Comparison of ENCODE assay signal across 15 mouse cellular contexts in genomic region chr4:53264901-53265300, GRCm38 (mm10).
A peak's percentile ranks its signal among the peaks of the same experiment; 100 is the strongest.
DNase-seq lines count a peak whose midpoint lies in the region; ATAC-seq and TF ChIP-seq lines count a peak whose summit lies in the region.
"Had no signal": no experiment of that assay in that cellular context is flagged by ENCODE, and none has a peak within 500 bp of the region (broad histone marks: within the 10 kb centered on the region; RNA-seq: fewer than 3 reads in every experiment).

No protein-coding gene starts in this region.

- H3K4me3 ChIP-seq in hindbrain, embryonic 13.5 days, result no peak overlapping the region
- no peak overlapping the region for H3K4me3 ChIP-seq in hindbrain, embryonic 11.5 days (ENCODE audit: low read depth, low read length)
- no peak overlapping the region for H3K4me3 ChIP-seq in intestine, postnatal 0 days (ENCODE audit: low read depth, low read length)
- H3K4me3 ChIP-seq: stomach, embryonic 15.5 days had no signal

- H3K9me3 ChIP-seq in hindbrain, embryonic 13.5 days, result no peaks in the 10 kb centered on the region
- H3K9me3 ChIP-seq in hindbrain, embryonic 11.5 days (ENCODE audit: control insufficient read depth, low read length), result no peaks in the 10 kb centered on the region
- no peaks in the 10 kb centered on the region for H3K9me3 ChIP-seq in intestine, postnatal 0 days (ENCODE audit: control insufficient read depth)
- H3K9me3 ChIP-seq: stomach, embryonic 15.5 days had no signal

- H3K36me3 ChIP-seq in hindbrain, embryonic 13.5 days, result no peaks in the 10 kb centered on the region
- H3K36me3 ChIP-seq in hindbrain, embryonic 11.5 days (ENCODE audit: control insufficient read depth, insufficient read depth, low read length), result no peaks in the 10 kb centered on the region
- H3K36me3 ChIP-seq in intestine, postnatal 0 days (ENCODE audit: control insufficient read depth, insufficient read depth), result no peaks in the 10 kb centered on the region
- H3K36me3 ChIP-seq: stomach, embryonic 15.5 days had no signal

- 0 out of 2 replicates have a peak, but pooled peaks have one; percentile 37 for ATAC-seq in hindbrain, embryonic 13.5 days (ENCODE audit: low FRiP score)
- ATAC-seq in hindbrain, embryonic 11.5 days (ENCODE audit: low FRiP score), result no peak
- no peak for ATAC-seq in intestine, postnatal 0 days

- no peaks in the 10 kb centered on the region for H3K27me3 ChIP-seq in hindbrain, embryonic 13.5 days
- no peaks in the 10 kb centered on the region for H3K27me3 ChIP-seq in hindbrain, embryonic 11.5 days (ENCODE audit: control insufficient read depth, insufficient read depth, low read length)
- H3K27me3 ChIP-seq in intestine, postnatal 0 days (replicated peaks; ENCODE audit: control insufficient read depth, insufficient read depth, low read length), result no peaks in the 10 kb centered on the region
- H3K27me3 ChIP-seq: stomach, embryonic 15.5 days had no signal

- 72% methylated on average over 5 of the region's 5 CpGs for WGBS in hindbrain, embryonic 13.5 days
- WGBS in hindbrain, embryonic 11.5 days, result 76% methylated on average over 5 of the region's 5 CpGs
- 86% methylated on average over 5 of the region's 5 CpGs for WGBS in intestine, postnatal 0 days

- no peak overlapping the region for H3K4me2 ChIP-seq in hindbrain, embryonic 13.5 days
- no peak overlapping the region for H3K4me2 ChIP-seq in hindbrain, embryonic 11.5 days (replicated peaks; ENCODE audit: low read depth, low read length)
- H3K4me2 ChIP-seq in intestine, postnatal 0 days (replicated peaks; ENCODE audit: low read depth), result no peak overlapping the region
- H3K4me2 ChIP-seq: stomach, embryonic 15.5 days had no signal

- H3K27ac ChIP-seq in hindbrain, embryonic 13.5 days, result no peak overlapping the region; the same call in 1 of the 2 replicates
- H3K27ac ChIP-seq in hindbrain, embryonic 11.5 days (ENCODE audit: low read depth, low read length), result no peak overlapping the region
- no peak overlapping the region for H3K27ac ChIP-seq in intestine, postnatal 0 days (ENCODE audit: low read depth, low read length)
- H3K27ac ChIP-seq: stomach, embryonic 15.5 days had no signal

- TF ChIP-seq CTCF in intestine, postnatal 0 days (IDR thresholded peaks at IDR 0.05; ENCODE audit: low read depth), result no peak

- peaks cover 23% of the 10 kb centered on the region for H3K4me1 ChIP-seq in hindbrain, embryonic 13.5 days (replicated peaks)
- no peaks in the 10 kb centered on the region for H3K4me1 ChIP-seq in hindbrain, embryonic 11.5 days (replicated peaks; ENCODE audit: control insufficient read depth, insufficient read depth, low read length)
- H3K4me1 ChIP-seq in intestine, postnatal 0 days (replicated peaks; ENCODE audit: control insufficient read depth, insufficient read depth, low read length), result 0 out of 2 replicates have a peak, but pooled peaks cover 4% of the 10 kb centered on the region

- H3K9ac ChIP-seq in hindbrain, embryonic 13.5 days, result no peak overlapping the region
- no peak overlapping the region for H3K9ac ChIP-seq in hindbrain, embryonic 11.5 days (ENCODE audit: low read depth, low read length)
- H3K9ac ChIP-seq in intestine, postnatal 0 days (ENCODE audit: low read depth, low read length), result no peak overlapping the region
- H3K9ac ChIP-seq: forebrain, postnatal 0 days; stomach, embryonic 15.5 days had no signal

- peak; percentile 77 for DNase-seq in adrenal gland, adult 2 months
- no peak for DNase-seq in adrenal gland, postnatal 25 days
- DNase-seq in hindbrain, embryonic 11.5 days (ENCODE audit: low spot score), result no peak
- DNase-seq in ovary, adult 18-20 months (ENCODE audit: low spot score), result peak; percentile 76
- no peak for DNase-seq in ovary, postnatal 14 days (ENCODE audit: low spot score)
- peak; percentile 45 for DNase-seq in skeletal muscle tissue, adult 2 months (ENCODE audit: low read depth, low spot score)
- DNase-seq: cerebellum, adult 11-12 months; forebrain, postnatal 0 days; kidney, adult 11 months; liver; lung, adult 2 months; thymus, postnatal 36 days had no signal

Comparison
In these comparisons a context has a peak if more than half of its experiments do, and no peak if none do; other contexts are left out.
1. DNase-seq: peak in adrenal gland, adult 2 months (single experiment), ovary, adult 18-20 months (single experiment) and skeletal muscle tissue, adult 2 months (single experiment); none in adrenal gland, postnatal 25 days (single experiment), hindbrain, embryonic 11.5 days (single experiment) and ovary, postnatal 14 days (single experiment).